Comparison of ENCODE assay signal across 17 mouse cellular contexts in genomic region chr8:116630066-116630465, GRCm38 (mm10).
DNase-seq lines count a peak whose midpoint lies in the region; ATAC-seq and TF ChIP-seq lines count a peak whose summit lies in the region.
"Had no signal": no experiment of that assay in that cellular context is flagged by ENCODE, and none has a peak within 500 bp of the region (broad histone marks: within the 10 kb centered on the region; RNA-seq: fewer than 3 reads in every experiment).

No protein-coding gene starts in this region.

- no peaks in the 10 kb centered on the region for H3K9me3 ChIP-seq in forebrain, embryonic 11.5 days (ENCODE audit: control insufficient read depth, low read length)
- H3K9me3 ChIP-seq in forebrain, embryonic 12.5 days, result no peaks in the 10 kb centered on the region
- H3K9me3 ChIP-seq in lung, postnatal 0 days (ENCODE audit: low read length), result no peaks in the 10 kb centered on the region
- H3K9me3 ChIP-seq: heart, embryonic 10.5 days; hindbrain, embryonic 10.5 days; neural tube, embryonic 13.5 days had no signal

- H3K4me3 ChIP-seq in forebrain, embryonic 11.5 days (ENCODE audit: low read depth, low read length), result no peak overlapping the region
- no peak overlapping the region for H3K4me3 ChIP-seq in forebrain, embryonic 12.5 days (replicated peaks)
- no peak overlapping the region for H3K4me3 ChIP-seq in lung, postnatal 0 days (ENCODE audit: low read depth, low read length)
- H3K4me3 ChIP-seq: heart, embryonic 10.5 days; hindbrain, embryonic 10.5 days; neural tube, embryonic 13.5 days had no signal

- WGBS in forebrain, embryonic 11.5 days, result 46% methylated on average over 11 of the region's 11 CpGs
- 41% methylated on average over 11 of the region's 11 CpGs for WGBS in forebrain, embryonic 12.5 days
- WGBS in lung, postnatal 0 days, result 42% methylated on average over 9 of the region's 11 CpGs

- peak; percentile 27; the same call in 1 of the 2 replicates for ATAC-seq in forebrain, embryonic 11.5 days (replicated peaks; ENCODE audit: low FRiP score)
- no peak for ATAC-seq in forebrain, embryonic 12.5 days (ENCODE audit: low FRiP score)
- 0 out of 2 replicates have a peak, but pooled peaks have one; percentile 9 for ATAC-seq in lung, postnatal 0 days
- ATAC-seq: midbrain, embryonic 16.5 days had no signal

- H3K4me1 ChIP-seq in forebrain, embryonic 11.5 days (replicated peaks; ENCODE audit: control insufficient read depth, insufficient read depth, low read length), result no peaks in the 10 kb centered on the region
- H3K4me1 ChIP-seq in forebrain, embryonic 12.5 days, result no peaks in the 10 kb centered on the region
- H3K4me1 ChIP-seq in lung, postnatal 0 days (ENCODE audit: insufficient read depth, low read depth, low read length), result no peaks in the 10 kb centered on the region
- H3K4me1 ChIP-seq: heart, embryonic 10.5 days; hindbrain, embryonic 10.5 days; neural tube, embryonic 13.5 days had no signal

- H3K9ac ChIP-seq in forebrain, embryonic 11.5 days (ENCODE audit: low read length), result no peak overlapping the region
- H3K9ac ChIP-seq in forebrain, embryonic 12.5 days, result no peak overlapping the region
- H3K9ac ChIP-seq in lung, postnatal 0 days (replicated peaks; ENCODE audit: low read depth), result no peak overlapping the region
- H3K9ac ChIP-seq: neural tube, embryonic 13.5 days had no signal

- no peak; the same call in 1 of the 2 replicates for TF ChIP-seq CTCF in lung, postnatal 0 days (IDR thresholded peaks at IDR 0.05)

- DNase-seq in forebrain, embryonic 11.5 days (ENCODE audit: low spot score), result no peak
- no peak for DNase-seq in lung, postnatal 0 days (ENCODE audit: low spot score)
- DNase-seq in lung, postnatal 4 days, result no peak
- DNase-seq in T-cell, adult 2 months (ENCODE audit: low spot score), result peak; percentile 9
- peak; percentile 49 for DNase-seq in splenic B cell, adult 2 months (ENCODE audit: low read depth, low spot score)
- no peak for DNase-seq in cerebellum, postnatal 36 days
- no peak for DNase-seq in left cerebral cortex, adult 9 months (ENCODE audit: low spot score in 2 of 2)
- DNase-seq: cerebellum, adult 18-20 months; embryo, embryonic 11 days; kidney, adult 2 months; lung, postnatal 36 days; retina, postnatal 1 day had no signal

- no peaks in the 10 kb centered on the region for H3K36me3 ChIP-seq in forebrain, embryonic 11.5 days (ENCODE audit: control insufficient read depth, insufficient read depth, low read length)
- H3K36me3 ChIP-seq in forebrain, embryonic 12.5 days (replicated peaks), result no peaks in the 10 kb centered on the region
- no peaks in the 10 kb centered on the region for H3K36me3 ChIP-seq in lung, postnatal 0 days (ENCODE audit: insufficient read depth, low read length)
- no peaks in the 10 kb centered on the region for H3K36me3 ChIP-seq in splenic B cell, adult 2 months (ENCODE audit: control insufficient read depth, insufficient read depth, low read length, poor library complexity, severe bottlenecking)
- H3K36me3 ChIP-seq: heart, embryonic 10.5 days; hindbrain, embryonic 10.5 days; neural tube, embryonic 13.5 days had no signal

- no peak overlapping the region for H3K27ac ChIP-seq in forebrain, embryonic 11.5 days (ENCODE audit: low read depth, low read length)
- H3K27ac ChIP-seq in forebrain, embryonic 12.5 days, result no peak overlapping the region
- no peak overlapping the region for H3K27ac ChIP-seq in lung, postnatal 0 days (ENCODE audit: low read length)
- H3K27ac ChIP-seq: heart, embryonic 10.5 days; hindbrain, embryonic 10.5 days; neural tube, embryonic 13.5 days had no signal

- no peak for TF ChIP-seq EP300 in lung, postnatal 0 days (IDR thresholded peaks at IDR 0.05)

- H3K27me3 ChIP-seq in forebrain, embryonic 11.5 days (ENCODE audit: control insufficient read depth, insufficient read depth, low read length), result no peaks in the 10 kb centered on the region
- H3K27me3 ChIP-seq in forebrain, embryonic 12.5 days, result no peaks in the 10 kb centered on the region
- no peaks in the 10 kb centered on the region for H3K27me3 ChIP-seq in lung, postnatal 0 days (replicated peaks; ENCODE audit: insufficient read depth, low read length)
- H3K27me3 ChIP-seq in splenic B cell, adult 2 months (ENCODE audit: control insufficient read depth, insufficient read depth, low read length, poor library complexity, severe bottlenecking), result no peaks in the 10 kb centered on the region
- H3K27me3 ChIP-seq: neural tube, embryonic 13.5 days had no signal

- H3K4me2 ChIP-seq in forebrain, embryonic 11.5 days (ENCODE audit: low read depth, low read length, severe bottlenecking), result no peak overlapping the region
- H3K4me2 ChIP-seq in forebrain, embryonic 12.5 days, result no peak overlapping the region
- H3K4me2 ChIP-seq in lung, postnatal 0 days (replicated peaks; ENCODE audit: low read depth, low read length), result no peak overlapping the region
- H3K4me2 ChIP-seq: neural tube, embryonic 13.5 days had no signal

Comparison
In these comparisons a context has a peak if more than half of its experiments do, and no peak if none do; other contexts are left out.
1. DNase-seq: peak in T-cell, adult 2 months (single experiment) and splenic B cell, adult 2 months (single experiment); none in forebrain, embryonic 11.5 days (single experiment), lung, postnatal 0 days (single experiment), lung, postnatal 4 days (0 of 2), cerebellum, postnatal 36 days (0 of 2) and left cerebral cortex, adult 9 months (0 of 2).